Mouse (Mus musculus) CD4-positive helper T cell, adult 2 months (primary cell): ENCODE results near the gene Ifit3b.
A peak's percentile ranks its signal among the peaks of the same experiment; 100 is the strongest.
"Not testable (repeated sequence)": the region's sequence is repeated elsewhere in the genome, so short reads cannot be mapped to it uniquely, and the experiment has no call there.

Source experiments
- DNase-seq: peaks from one replicate; pipeline ENCODE4 v3.0.0-alpha.2; 2012; ENCODE audit warnings: low read depth, missing footprints, low spot score

Ifit3b gene

GRCm38 (mm10) chr19:34610118-34610517 is 2.3 kb downstream of the Ifit3b start:
- not testable (repeated sequence) for DNase-seq

- not testable (repeated sequence) for DNase-seq
These were observed 4.7 kb downstream of the Ifit3b start for GRCm38 (mm10) chr19:34612243-34613001.

- DNase-seq, result no peak
These were observed 13.1 kb downstream of the Ifit3b start for GRCm38 (mm10) chr19:34620871-34621270.

GRCm38 (mm10) chr19:34623781-34624180 is 16.0 kb downstream of the Ifit3b start:
- no peak for DNase-seq

- peak; percentile 23 for DNase-seq
These were observed 16.9 kb downstream of the Ifit3b start for GRCm38 (mm10) chr19:34624663-34625062.

- no peak for DNase-seq
These were observed 19.7 kb downstream of the Ifit3b start for GRCm38 (mm10) chr19:34627496-34627895.

- DNase-seq, result no peak
These were observed 23.7 kb downstream of the Ifit3b start for GRCm38 (mm10) chr19:34631487-34631886.

GRCm38 (mm10) chr19:34633484-34633883 is 25.7 kb downstream of the Ifit3b start:
- no peak for DNase-seq

- peak; percentile 62 for DNase-seq
These were observed 29.3 kb downstream of the Ifit3b start for GRCm38 (mm10) chr19:34636933-34637557.

GRCm38 (mm10) chr19:34640623-34641022 is 32.9 kb downstream of the Ifit3b start, which contains the start of the genes Ifit1bl2 and Ifit1:
Gene Ifit1bl2, minus strand, starts transcription at chr19:34640743.
Gene Ifit1, plus strand, starts transcription at chr19:34640871.
- DNase-seq, result peak; percentile 84

- no peak for DNase-seq
These were observed 34.8 kb downstream of the Ifit3b start for GRCm38 (mm10) chr19:34642616-34643015.

GRCm38 (mm10) chr19:34647630-34648029 is 39.9 kb downstream of the Ifit3b start:
- not testable (repeated sequence) for DNase-seq

GRCm38 (mm10) chr19:34650276-34650675 is 42.5 kb downstream of the Ifit3b start:
- DNase-seq, result peak; percentile 20

- no peak for DNase-seq
These were observed 43.2 kb downstream of the Ifit3b start for GRCm38 (mm10) chr19:34650997-34651396.

- no peak for DNase-seq
These were observed 47.5 kb downstream of the Ifit3b start for GRCm38 (mm10) chr19:34655227-34655805.

GRCm38 (mm10) chr19:34656511-34657298 is 48.9 kb downstream of the Ifit3b start:
- DNase-seq, result no peak

- DNase-seq, result peak; percentile 72
These were observed 54.3 kb downstream of the Ifit3b start for GRCm38 (mm10) chr19:34662067-34662507.

GRCm38 (mm10) chr19:34662740-34663139 is 55.0 kb downstream of the Ifit3b start:
- DNase-seq, result no peak
